Mouse (Mus musculus) ES-Bruce4 (cell line): ENCODE results near the gene Irf2.

Source experiments
- CTCF ChIP-seq: IDR thresholded peaks from one replicate; pipeline ENCODE4 v1.8.1; 2011; ENCODE audit warnings: low read depth, low read length
- EP300 ChIP-seq: IDR thresholded peaks from 2 replicates; pipeline ENCODE4 v1.6.1; 2011; ENCODE audit warnings: low read depth, low read length; ENCODE audit not compliant: insufficient read depth
- POLR2A ChIP-seq: IDR thresholded peaks from one replicate; pipeline ENCODE4 v1.8.1; 2011; ENCODE audit warnings: low read length; ENCODE audit not compliant: insufficient read depth

- no peak for TF ChIP-seq EP300
- TF ChIP-seq POLR2A, result no peak
- no peak for TF ChIP-seq CTCF
These were observed 89.3 kb downstream of the Irf2 start for GRCm38 (mm10) chr8:46828734-46829413.
